Mouse (Mus musculus) liver, adult 2 months (tissue): ENCODE measurements around the gene Gm29094.

Source experiments
- CTCF ChIP-seq: fragments of 200-500 bp; IDR thresholded peaks from 2 replicates; pipeline ENCODE4 v1.5.1; 2011; ENCODE audit warnings: low read depth, low read length, control low read depth
- POLR2A ChIP-seq: fragments of 200-500 bp; IDR thresholded peaks from 2 replicates; pipeline ENCODE4 v1.6.1; 2011; ENCODE audit warnings: low read length, control low read depth; ENCODE audit not compliant: insufficient read depth; ENCODE audit errors: extremely low read depth

DNA sequence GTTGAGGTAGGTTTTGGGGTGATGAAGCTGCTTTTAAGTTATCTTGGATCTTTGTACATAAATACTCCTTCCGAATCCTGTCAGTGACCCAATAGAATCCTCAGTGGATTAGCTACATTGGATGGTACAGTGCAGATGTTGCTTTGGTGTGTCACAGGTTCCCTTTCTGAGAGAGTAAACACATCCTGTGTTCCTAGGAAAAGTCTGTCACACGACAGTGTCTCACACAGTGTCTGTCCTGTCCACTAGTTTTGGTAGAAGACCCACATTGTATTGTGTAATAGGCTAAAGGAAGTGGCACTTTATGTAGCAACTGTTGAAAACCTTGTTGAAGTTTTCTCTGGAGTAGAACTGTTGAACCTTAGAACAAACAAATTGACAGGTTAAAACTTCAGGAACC, 54.2 kb downstream of the Gm29094 start:
- TF ChIP-seq CTCF (no peak), POLR2A (no peak)
